Mouse (Mus musculus) cerebellum, adult 2 months (tissue): ENCODE measurements at regions not wholly inside any gene's neighbourhood (a gene's known extent, or its start where the extent isn't known, plus 50 kb on each side); places are given as distances from the start of the nearest gene placed in this dataset.

Experiments used
- DNase-seq, 2 experiments: peaks; one replicate each; pipeline ENCODE4 v3.0.0; 2021
- H3K27ac ChIP-seq: fragments of 200-500 bp; 2 replicates; pipeline ENCODE4 v1.5.1; 2012; ENCODE audit warnings: low read length, control low read depth, inconsistent platforms; ENCODE audit not compliant: insufficient read depth
- H3K27me3 ChIP-seq: fragments of 200-500 bp; 2 replicates; pipeline ENCODE4 v1.6.1; 2012; ENCODE audit warnings: inconsistent platforms, mild to moderate bottlenecking, low read length, moderate library complexity; ENCODE audit not compliant: control insufficient read depth, insufficient read depth
- H3K4me1 ChIP-seq: fragments of 200-500 bp; 2 replicates; pipeline ENCODE4 v1.6.1; 2011; ENCODE audit warnings: low read length; ENCODE audit not compliant: control insufficient read depth, insufficient read depth
- H3K4me3 ChIP-seq: fragments of 200-500 bp; replicated peaks from 2 replicates; pipeline ENCODE3; 2011; ENCODE audit warnings: mild to moderate bottlenecking, low read depth, low read length, control low read depth; ENCODE audit not compliant: insufficient read depth
- CTCF ChIP-seq: fragments of 200-500 bp; IDR thresholded peaks from 2 replicates; pipeline ENCODE4 v1.5.1; 2011; ENCODE audit warnings: low read depth, mild to moderate bottlenecking, control low read depth, low read length, moderate library complexity, borderline replicate concordance; ENCODE audit not compliant: insufficient read depth
- POLR2A ChIP-seq: fragments of 200-500 bp; IDR thresholded peaks from 2 replicates; pipeline ENCODE4 v1.6.1; 2011; ENCODE audit warnings: low read length, control low read depth, borderline replicate concordance; ENCODE audit not compliant: insufficient read depth
- WGBS: fragments of 180-500 bp; shearing (Covaris S2); methylation state at CpG from one replicate; pipeline ENCODE4 v1.1.7; 2018; 5-methylcytosine and 5-hydroxymethylcytosine counted together

DNA sequence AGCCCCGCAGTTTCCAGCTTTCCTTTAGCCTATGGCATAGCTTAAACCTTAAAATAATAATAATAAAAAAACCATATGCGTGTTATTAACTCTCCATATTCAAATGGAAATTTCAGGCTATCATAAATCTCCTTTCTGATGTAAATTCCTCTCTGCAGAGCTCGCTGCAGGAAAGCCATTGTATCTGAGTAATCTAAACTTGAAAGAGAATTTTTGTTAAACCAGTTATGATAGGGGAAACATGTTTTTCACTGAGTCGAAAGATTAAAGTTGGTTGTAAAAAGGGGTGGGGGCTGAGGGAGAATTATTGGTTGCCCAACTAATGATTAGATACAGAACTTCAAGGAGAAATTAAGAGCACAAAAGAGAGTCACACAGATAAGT is 69.1 kb upstream of the Prep start:
- no peak overlapping the region for H3K4me3 ChIP-seq
- TF ChIP-seq CTCF (no peak), POLR2A (no peak)
- DNase-seq = no peak
- H3K4me1 ChIP-seq = no peaks in the 10 kb centered on the region
- WGBS = 26% methylated on average over 4 of the region's 4 CpGs
- H3K27me3 ChIP-seq = no peaks in the 10 kb centered on the region
- no peak overlapping the region for H3K27ac ChIP-seq

DNA sequence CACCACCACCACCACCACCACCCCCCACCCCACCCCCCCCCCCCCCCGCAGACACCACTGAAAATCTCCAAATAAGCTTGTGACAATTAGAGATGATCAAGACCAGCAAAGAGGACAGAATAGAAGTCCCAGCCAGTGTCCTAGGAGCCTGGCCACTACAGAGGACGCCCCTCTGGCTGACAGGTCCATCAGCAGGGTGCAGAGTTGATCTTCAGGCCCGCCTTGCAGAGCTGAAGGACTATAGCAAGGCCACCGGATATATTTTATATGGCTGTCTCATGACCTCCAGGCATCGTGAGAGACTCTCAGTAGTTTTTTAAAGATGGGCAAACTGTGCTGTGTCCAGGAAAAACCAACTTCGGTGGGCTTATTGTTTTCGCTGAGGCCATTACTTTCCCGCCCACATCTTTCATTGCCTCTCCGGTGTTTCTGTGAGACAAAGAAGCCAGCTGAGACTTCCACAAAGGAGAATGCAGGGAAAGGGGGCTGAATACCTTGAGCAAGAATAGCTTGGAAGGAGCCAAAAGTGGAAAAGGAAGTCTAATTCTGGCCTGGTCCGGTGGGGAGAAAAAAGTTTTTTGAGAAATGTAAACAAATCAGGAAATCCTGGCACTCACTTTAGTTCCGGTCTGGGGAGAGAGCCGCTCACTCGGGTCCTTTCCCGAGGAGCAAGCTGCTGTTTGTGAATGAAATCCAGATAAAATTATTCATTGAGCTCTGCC is 69.7 kb upstream of the Prep start:
- H3K4me3 ChIP-seq = no peak overlapping the region
- no peaks in the 10 kb centered on the region for H3K27me3 ChIP-seq
- H3K27ac ChIP-seq = no peak overlapping the region
- TF ChIP-seq CTCF (no peak), POLR2A (no peak)
- 16% methylated on average over 14 of the region's 14 CpGs for WGBS
- no peaks in the 10 kb centered on the region for H3K4me1 ChIP-seq
- DNase-seq = no peak

DNA sequence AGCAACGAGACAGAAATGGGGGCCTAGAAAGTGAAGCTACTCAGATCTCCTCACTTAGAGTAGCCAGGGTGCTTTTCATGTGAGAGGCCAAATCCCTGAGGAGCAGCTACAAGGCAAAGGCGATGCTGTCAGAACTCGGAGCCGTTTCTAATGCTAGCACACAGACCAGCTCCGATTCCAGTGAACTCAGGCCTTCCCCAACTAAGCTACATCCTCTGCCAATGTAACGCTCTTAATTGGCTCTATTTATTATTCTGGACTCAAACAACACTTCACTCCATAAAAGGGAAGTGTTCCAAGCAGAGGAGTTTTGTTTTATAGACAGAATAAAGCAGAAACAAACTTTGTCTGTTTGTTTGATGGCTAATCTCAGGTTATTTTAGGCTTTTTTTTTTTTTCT is 71.2 kb upstream of the Prep start:
- Histone ChIP-seq H3K4me1 (no peaks in the 10 kb centered on the region), H3K27me3 (no peaks in the 10 kb centered on the region), H3K27ac (no peak overlapping the region), H3K4me3 (no peak overlapping the region)
- TF ChIP-seq POLR2A (no peak), CTCF (no peak)
- 58% methylated on average over 6 of the region's 6 CpGs for WGBS
- no peak for DNase-seq

DNA sequence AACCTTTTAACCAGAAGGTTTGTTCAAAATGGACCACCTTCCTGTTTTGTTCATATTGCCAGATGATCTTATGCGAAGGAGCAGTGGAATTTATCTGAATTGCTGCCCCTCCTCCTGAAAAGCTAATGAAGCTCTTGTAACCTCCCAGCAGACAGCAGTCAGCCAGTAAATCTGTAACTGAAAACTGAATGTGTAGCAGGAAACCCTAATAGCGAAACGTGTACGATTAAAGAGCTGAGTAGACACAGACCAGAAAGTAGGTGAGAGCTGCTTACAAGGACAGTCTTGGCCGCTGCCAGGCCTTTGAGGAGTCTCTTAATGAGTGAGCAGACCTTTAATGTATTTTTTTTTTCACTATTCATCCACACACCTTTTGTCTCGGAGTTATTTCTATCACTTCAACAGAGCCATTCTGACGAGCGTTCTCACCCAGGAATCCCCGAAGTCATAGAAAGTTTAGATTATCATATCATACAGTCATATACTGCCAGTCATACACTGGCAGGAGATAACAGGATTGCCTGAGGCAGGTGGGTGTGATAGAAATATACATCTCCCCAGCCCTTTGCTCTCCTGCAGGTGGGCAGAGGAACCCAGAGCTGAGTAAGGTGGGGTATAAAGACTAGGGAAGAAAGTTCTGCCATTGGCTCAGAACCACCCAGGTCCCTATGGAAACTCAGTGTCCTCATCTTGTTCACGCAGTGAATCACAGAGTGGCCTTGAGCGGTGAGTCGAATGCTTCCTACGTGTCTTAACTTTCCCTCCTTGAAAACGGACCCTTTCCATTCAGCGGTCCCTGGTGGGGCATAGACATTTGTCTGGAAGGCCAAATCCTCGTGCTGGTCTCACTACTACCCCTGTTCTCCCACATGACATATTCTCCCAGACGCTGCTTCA is 72.4 kb upstream of the Prep start:
- Histone ChIP-seq H3K4me3 (no peak overlapping the region), H3K27me3 (no peaks in the 10 kb centered on the region), H3K27ac (no peak overlapping the region), H3K4me1 (no peaks in the 10 kb centered on the region)
- no peak for DNase-seq
- no peak for TF ChIP-seq POLR2A
- no peak for TF ChIP-seq CTCF
- 79% methylated on average over 17 of the region's 17 CpGs for WGBS

DNA sequence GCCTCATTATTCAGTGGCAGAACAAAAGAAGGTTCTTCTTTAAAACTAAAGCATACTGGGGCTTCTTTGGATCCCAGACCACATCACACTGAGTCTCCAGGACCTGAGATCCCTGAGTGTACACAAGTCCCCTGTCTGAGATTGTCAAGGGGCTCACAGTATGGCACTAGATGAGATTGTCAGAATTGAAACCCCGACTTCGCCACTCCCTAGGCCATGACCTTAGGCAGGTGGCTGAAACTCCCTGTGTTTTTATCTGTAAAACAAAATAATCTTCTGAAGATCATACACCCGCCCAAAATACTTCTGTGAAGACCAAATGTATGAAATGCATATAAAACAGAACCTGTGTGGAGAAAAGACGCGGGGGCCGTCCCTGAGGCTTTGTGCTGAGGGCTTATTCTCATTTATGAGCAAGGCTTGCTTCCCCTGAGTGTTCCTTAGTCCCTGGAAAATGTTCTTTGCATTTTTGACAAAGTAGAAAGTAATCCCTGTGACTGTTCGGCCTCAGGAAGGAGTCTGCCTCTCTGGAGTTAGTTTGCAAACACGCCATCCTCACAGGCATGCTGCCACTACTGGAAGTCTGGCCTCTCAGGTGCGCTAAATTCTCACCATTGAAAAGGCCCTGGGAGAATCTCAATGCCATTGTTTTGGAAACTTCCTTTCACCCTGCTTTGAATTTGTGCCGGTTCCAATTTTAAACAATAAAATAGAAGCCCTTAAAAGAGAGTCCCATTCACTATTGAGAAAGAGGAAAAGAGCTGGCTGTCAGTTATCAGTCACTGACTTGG is 73.3 kb upstream of the Prep start:
- WGBS = 74% methylated on average over 10 of the region's 10 CpGs

DNA sequence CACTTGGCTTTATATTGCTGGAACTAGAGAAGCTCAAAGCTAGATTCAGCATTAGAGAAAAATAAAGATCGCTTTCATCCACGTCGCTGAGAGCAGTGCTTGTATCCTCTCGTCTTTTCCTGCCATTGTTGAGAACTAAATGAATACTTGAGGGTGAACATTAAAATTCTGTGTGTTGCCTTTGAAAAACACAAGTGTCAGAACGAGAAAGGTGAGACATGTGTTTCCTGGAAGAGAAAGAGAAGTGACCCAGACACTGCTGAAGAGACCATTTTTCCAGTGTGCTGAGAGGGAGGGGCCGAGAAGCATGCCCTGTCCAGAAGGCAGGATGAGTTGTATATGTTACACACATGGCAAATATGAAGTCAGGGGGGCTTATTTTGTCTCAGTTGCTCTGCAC is 77.5 kb upstream of the Prep start:
- WGBS = 82% methylated on average over 6 of the region's 6 CpGs
- no peak for DNase-seq
- H3K27me3 ChIP-seq = no peaks in the 10 kb centered on the region
- TF ChIP-seq POLR2A (no peak), CTCF (no peak)
- H3K4me3 ChIP-seq = no peak overlapping the region
- no peak overlapping the region for H3K27ac ChIP-seq
- no peaks in the 10 kb centered on the region for H3K4me1 ChIP-seq

More for the DNA sequence above, 73.3 kb upstream of the Prep start:
- no peak for DNase-seq
- TF ChIP-seq POLR2A = no peak
- no peak for TF ChIP-seq CTCF
- no peaks in the 10 kb centered on the region for H3K4me1 ChIP-seq
- H3K27me3 ChIP-seq = no peaks in the 10 kb centered on the region
- H3K27ac ChIP-seq = no peak overlapping the region
- no peak overlapping the region for H3K4me3 ChIP-seq

DNA sequence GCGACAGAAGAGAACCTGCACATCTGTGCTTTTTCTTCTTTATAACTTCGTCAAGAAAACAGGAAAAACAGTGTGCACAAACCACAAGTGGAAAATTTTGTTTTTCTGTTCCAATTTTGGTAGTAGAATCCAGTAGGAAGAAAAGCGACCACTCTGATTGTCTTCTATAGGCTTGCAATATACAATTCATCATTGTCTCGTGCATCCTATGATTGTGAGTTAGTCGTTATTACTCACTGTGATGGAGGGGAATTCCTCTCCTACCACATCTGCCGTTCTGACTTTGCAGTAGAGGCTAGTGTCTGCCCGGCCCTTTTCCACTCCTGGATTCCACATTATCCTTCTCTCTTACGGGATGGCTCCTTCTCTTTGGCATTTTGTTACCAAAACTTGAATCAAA is 78.2 kb upstream of the Prep start:
- no peaks in the 10 kb centered on the region for H3K27me3 ChIP-seq
- WGBS = 86% methylated on average over 8 of the region's 8 CpGs
- no peak overlapping the region for H3K27ac ChIP-seq
- TF ChIP-seq CTCF (no peak), POLR2A (no peak)
- no peak for DNase-seq
- no peak overlapping the region for H3K4me3 ChIP-seq
- H3K4me1 ChIP-seq = no peaks in the 10 kb centered on the region
